In genomic region chr9:110624361-110625166, GRCm38 (mm10) we compare ENCODE assay signal across 8 mouse cellular contexts. TPM values are rescaled to one million over a fixed set of nuclear protein-coding genes. Genes with fewer than 3 reads are reported as not detected.
DNase-seq lines count a peak whose midpoint lies in the region; ATAC-seq and TF ChIP-seq lines count a peak whose summit lies in the region.

TSS of gene Nradd (minus strand) at chr9:110624452.

- H3K27ac ChIP-seq in embryonic facial prominence, embryonic 12.5 days = peak within 1 kb of the TSS; percentile 87
- peak within 1 kb of the TSS; percentile 67 for H3K27ac ChIP-seq in intestine, postnatal 0 days (ENCODE audit: low read depth, low read length)

- H3K4me1 ChIP-seq in embryonic facial prominence, embryonic 12.5 days = peaks cover 15% of the 10 kb centered on the region
- no peaks in the 10 kb centered on the region for H3K4me1 ChIP-seq in intestine, postnatal 0 days (replicated peaks; ENCODE audit: control insufficient read depth, insufficient read depth, low read length)

- peak within 1 kb of the TSS; percentile 73 for H3K9ac ChIP-seq in embryonic facial prominence, embryonic 12.5 days
- H3K9ac ChIP-seq in intestine, postnatal 0 days (ENCODE audit: low read depth, low read length) = peak within 1 kb of the TSS; percentile 48

- under 1% methylated on average over 41 of the region's 41 CpGs for WGBS in embryonic facial prominence, embryonic 12.5 days
- WGBS in intestine, postnatal 0 days = 1% methylated on average over 41 of the region's 41 CpGs

- TF ChIP-seq CTCF in intestine, postnatal 0 days (IDR thresholded peaks at IDR 0.05; ENCODE audit: low read depth) = no peak

- H3K9me3 ChIP-seq in embryonic facial prominence, embryonic 12.5 days = no peaks in the 10 kb centered on the region
- no peaks in the 10 kb centered on the region for H3K9me3 ChIP-seq in intestine, postnatal 0 days (ENCODE audit: control insufficient read depth)

- no peaks in the 10 kb centered on the region for H3K27me3 ChIP-seq in embryonic facial prominence, embryonic 12.5 days
- no peaks in the 10 kb centered on the region for H3K27me3 ChIP-seq in intestine, postnatal 0 days (replicated peaks; ENCODE audit: control insufficient read depth, insufficient read depth, low read length)

- peak within 1 kb of the TSS; percentile 50 for H3K4me3 ChIP-seq in embryonic facial prominence, embryonic 12.5 days
- H3K4me3 ChIP-seq in intestine, postnatal 0 days (ENCODE audit: low read depth, low read length) = peak within 1 kb of the TSS; percentile 45

- DNase-seq in thymus, postnatal 0 days (ENCODE audit: low spot score) = peak; percentile 22
- no peak for DNase-seq in thymus, postnatal 25 days
- DNase-seq in left cerebral cortex, postnatal 25 days (ENCODE audit: low spot score in 2 of 2) = peak; percentile 84 to 91
- DNase-seq in mesoderm, embryonic 11.5 days (ENCODE audit: low read depth, low spot score) = peak; percentile 95
- peak; percentile 85 for DNase-seq in skeletal muscle tissue, adult 2 months (ENCODE audit: low read depth, low spot score)

- intact Hi-C loops in left cerebral cortex, postnatal 25 days (cut with DNase I) = no loop called here

- peak; percentile 93 for ATAC-seq in embryonic facial prominence, embryonic 12.5 days (ENCODE audit: insufficient number of reproducible peaks, insufficient read depth, low FRiP score, low TSS enrichment)
- peak; percentile 74 for ATAC-seq in granulocyte monocyte progenitor cell, adult 5-6 weeks (replicated peaks; ENCODE audit: poor library complexity, severe bottlenecking)
- peak; percentile 82 for ATAC-seq in intestine, postnatal 0 days

- peaks cover 35% of the 10 kb centered on the region for H3K36me3 ChIP-seq in embryonic facial prominence, embryonic 12.5 days
- peaks cover 51% of the 10 kb centered on the region for H3K36me3 ChIP-seq in intestine, postnatal 0 days (ENCODE audit: control insufficient read depth, insufficient read depth)

- H3K4me2 ChIP-seq in embryonic facial prominence, embryonic 12.5 days (replicated peaks) = peak within 1 kb of the TSS; percentile 92
- peak within 1 kb of the TSS; percentile 93 for H3K4me2 ChIP-seq in intestine, postnatal 0 days (replicated peaks; ENCODE audit: low read depth)

RNA-seq across cellular contexts. Expression of gene Nradd, which starts in this region (rescaled TPM):
- 4.3 and 5.3 TPM in 2 replicates for polyA plus RNA-seq in thymus, postnatal 0 days (2015; fragmentation: Nextera tagmentation; extraction: Ambion mirVana)
- polyA plus RNA-seq in embryonic facial prominence, embryonic 12.5 days (2016; fragmentation: Nextera tagmentation; extraction: Ambion mirVana) = 58.8 and 59.8 TPM in 2 replicates
- 4.4 and 4.5 TPM in 2 replicates for total RNA-seq in granulocyte monocyte progenitor cell, adult 5-6 weeks (2014; fragmentation: Nextera tagmentation)
- total RNA-seq in granulocyte monocyte progenitor cell, adult 5-6 weeks (2017) = 0.99 and 4.7 TPM in 2 replicates
- 39.4 and 41.8 TPM in 2 replicates for polyA plus RNA-seq in intestine, postnatal 0 days (2015; fragmentation: Nextera tagmentation; extraction: Ambion mirVana)
- total RNA-seq in left cerebral cortex, postnatal 25 days (2021) = 1 to 10 TPM; 1.3 TPM
